9 mouse cellular contexts compared by ENCODE assay signal in genomic region chr10:91229518-91229961, GRCm38 (mm10). TPM values are rescaled to one million over a fixed set of nuclear protein-coding genes. Genes with fewer than 3 reads are reported as not detected.
DNase-seq lines count a peak whose midpoint lies in the region; ATAC-seq lines count a peak whose summit lies in the region.
"Had no signal": no experiment of that assay in that cellular context is flagged by ENCODE, and none has a peak within 500 bp of the region (broad histone marks: within the 10 kb centered on the region; RNA-seq: fewer than 3 reads in every experiment).

No protein-coding gene starts in this region.

- ATAC-seq in kidney, embryonic 16.5 days (ENCODE audit: low FRiP score, low TSS enrichment) = peak; percentile 85
- peak; percentile 89 for ATAC-seq in forebrain, embryonic 16.5 days
- ATAC-seq in neural tube, embryonic 12.5 days (ENCODE audit: low FRiP score, low read depth) = peak; percentile 87

- H3K4me3 ChIP-seq in kidney, embryonic 16.5 days (ENCODE audit: low read length) = 0 out of 2 replicates have a peak overlapping the region, but pooled peaks have one; percentile 10
- H3K4me3 ChIP-seq in forebrain, embryonic 16.5 days (replicated peaks; ENCODE audit: low read length) = peak overlapping the region; percentile 9; the same call in 1 of the 2 replicates
- H3K4me3 ChIP-seq in neural tube, embryonic 12.5 days = no peak overlapping the region

- no peaks in the 10 kb centered on the region for H3K36me3 ChIP-seq in kidney, embryonic 16.5 days (ENCODE audit: insufficient read depth, low read length)
- H3K36me3 ChIP-seq in forebrain, embryonic 16.5 days (ENCODE audit: control insufficient read depth, insufficient read depth) = no peaks in the 10 kb centered on the region
- no peaks in the 10 kb centered on the region for H3K36me3 ChIP-seq in neural tube, embryonic 12.5 days

- DNase-seq in kidney, adult 11 months = no peak
- peak; percentile 6 to 15 for DNase-seq in cerebellum, adult 18-20 months
- peak; percentile 25 to 28 for DNase-seq in left cerebral cortex, adult 9 months (ENCODE audit: low spot score in 2 of 2)
- no peak for DNase-seq in ovary, postnatal 10 days (ENCODE audit: low spot score)
- DNase-seq in adrenal gland, postnatal 10 days = no peak

- peak overlapping the region; percentile 35 for H3K4me2 ChIP-seq in kidney, embryonic 16.5 days (replicated peaks; ENCODE audit: low read depth, low read length)
- peak overlapping the region; percentile 44 for H3K4me2 ChIP-seq in forebrain, embryonic 16.5 days (ENCODE audit: low read length)
- H3K4me2 ChIP-seq in neural tube, embryonic 12.5 days (replicated peaks) = peak overlapping the region; percentile 49

- no peaks in the 10 kb centered on the region for H3K27me3 ChIP-seq in kidney, embryonic 16.5 days (ENCODE audit: insufficient read depth, low read length)
- H3K27me3 ChIP-seq in forebrain, embryonic 16.5 days (replicated peaks; ENCODE audit: control insufficient read depth, insufficient read depth, low read length) = no peaks in the 10 kb centered on the region
- H3K27me3 ChIP-seq in neural tube, embryonic 12.5 days (replicated peaks) = no peaks in the 10 kb centered on the region
- H3K27me3 ChIP-seq: CH12.LX had no signal

- WGBS in kidney, embryonic 16.5 days = 20% methylated on average over 7 of the region's 7 CpGs
- 8% methylated on average over 7 of the region's 7 CpGs for WGBS in forebrain, embryonic 16.5 days
- 15% methylated on average over 7 of the region's 7 CpGs for WGBS in neural tube, embryonic 12.5 days

- no peaks in the 10 kb centered on the region for H3K9me3 ChIP-seq in kidney, embryonic 16.5 days (ENCODE audit: low read length)
- no peaks in the 10 kb centered on the region for H3K9me3 ChIP-seq in forebrain, embryonic 16.5 days (ENCODE audit: control insufficient read depth, low read length)
- H3K9me3 ChIP-seq in neural tube, embryonic 12.5 days = no peaks in the 10 kb centered on the region

- H3K27ac ChIP-seq in kidney, embryonic 16.5 days (ENCODE audit: low read length) = peak overlapping the region; percentile 88
- H3K27ac ChIP-seq in forebrain, embryonic 16.5 days (ENCODE audit: low read length) = 0 out of 2 replicates have a peak overlapping the region, but pooled peaks have one; percentile 25
- peak overlapping the region; percentile 32; the same call in 1 of the 2 replicates for H3K27ac ChIP-seq in neural tube, embryonic 12.5 days

- peaks cover 19% of the 10 kb centered on the region for H3K4me1 ChIP-seq in kidney, embryonic 16.5 days (ENCODE audit: insufficient read depth, low read length)
- peaks cover 15% of the 10 kb centered on the region for H3K4me1 ChIP-seq in forebrain, embryonic 16.5 days (replicated peaks; ENCODE audit: control insufficient read depth, insufficient read depth, low read length)
- peaks cover 16% of the 10 kb centered on the region for H3K4me1 ChIP-seq in neural tube, embryonic 12.5 days

- H3K9ac ChIP-seq in kidney, embryonic 16.5 days (replicated peaks; ENCODE audit: low read length) = peak overlapping the region; percentile 39; the same call in 1 of the 2 replicates
- H3K9ac ChIP-seq in forebrain, embryonic 16.5 days (replicated peaks; ENCODE audit: low read depth, low read length) = 0 out of 2 replicates have a peak overlapping the region, but pooled peaks have one; percentile 7
- no peak overlapping the region for H3K9ac ChIP-seq in neural tube, embryonic 12.5 days

RNA-seq across cellular contexts. Expression of gene Tmpo, which starts 48.4 kb away (rescaled TPM):
- 191 and 202 TPM in 2 replicates for polyA plus RNA-seq in kidney, embryonic 16.5 days (2015; fragmentation: Nextera tagmentation; extraction: Ambion mirVana)
- 139 and 173 TPM in 2 replicates for polyA plus RNA-seq in forebrain, embryonic 16.5 days (2015; fragmentation: Nextera tagmentation; extraction: Ambion mirVana)
- polyA plus RNA-seq in neural tube, embryonic 12.5 days (2016; fragmentation: Nextera tagmentation; extraction: Ambion mirVana) = 269 and 292 TPM in 2 replicates
- 100 to 1,000 TPM; 116 to 140 TPM for total RNA-seq in adrenal gland, postnatal 10 days (2021)

Comparison
In these comparisons a context has a peak if more than half of its experiments do, and no peak if none do; other contexts are left out.
1. H3K27ac ChIP-seq: peak in every context shown above with its lines; median percentile 88 in kidney, embryonic 16.5 days; 32 in neural tube, embryonic 12.5 days; 25 in forebrain, embryonic 16.5 days.
2. DNase-seq: peak in cerebellum, adult 18-20 months (2 of 2) and left cerebral cortex, adult 9 months (2 of 2); none in kidney, adult 11 months (single experiment), ovary, postnatal 10 days (single experiment) and adrenal gland, postnatal 10 days (single experiment).
3. Peak in every context shown above with its lines, with median percentiles within 50 percentile points of each other: ATAC-seq and H3K4me2 ChIP-seq.